Mouse (Mus musculus): Measurements from ENCODE around the gene Slc25a21. TPM values are rescaled to one million over a fixed set of nuclear protein-coding genes. Genes with fewer than 3 reads are reported as not detected.
"Not testable (repeated sequence)": the region's sequence is repeated elsewhere in the genome, so short reads cannot be mapped to it uniquely, and the experiment has no call there.

Slc25a21 gene
- polyA plus RNA-seq (2017; shearing (Covaris generic)), result not detected

DNA sequence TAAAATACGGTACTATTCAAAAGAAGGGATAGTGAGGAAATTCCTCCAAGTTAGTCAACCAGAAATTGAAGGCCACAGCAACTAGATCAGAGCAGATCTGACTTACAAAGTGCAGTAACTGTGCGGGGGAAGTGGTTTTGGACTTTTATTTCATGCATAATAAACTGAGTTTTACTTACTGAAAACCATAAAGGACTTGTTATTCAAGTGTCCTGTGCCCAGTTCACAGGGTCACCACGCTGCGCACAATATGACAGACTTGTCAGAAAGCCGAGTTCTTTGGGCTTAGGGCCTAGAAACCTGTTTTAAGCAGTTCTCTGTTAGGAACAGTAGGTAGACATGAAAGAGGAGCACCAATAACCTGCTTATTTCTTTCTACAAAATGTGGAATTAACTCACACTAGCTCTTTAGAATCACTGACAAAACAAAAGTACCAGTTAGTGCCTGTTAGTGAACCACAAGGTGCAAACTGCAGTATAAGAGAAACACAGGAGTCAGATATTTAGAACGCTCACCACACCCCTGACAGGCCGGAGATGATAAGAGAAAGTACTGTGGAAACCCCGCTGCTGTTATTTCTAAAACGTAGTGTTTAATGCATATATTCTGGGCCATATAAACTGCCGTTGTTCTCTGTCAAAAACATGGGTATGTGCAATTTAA, at the start of gene Slc25a21:
Gene Slc25a21, minus strand, starts transcription at position 110 of the 664 bp plus-strand sequence.
- no peak for ATAC-seq

DNA sequence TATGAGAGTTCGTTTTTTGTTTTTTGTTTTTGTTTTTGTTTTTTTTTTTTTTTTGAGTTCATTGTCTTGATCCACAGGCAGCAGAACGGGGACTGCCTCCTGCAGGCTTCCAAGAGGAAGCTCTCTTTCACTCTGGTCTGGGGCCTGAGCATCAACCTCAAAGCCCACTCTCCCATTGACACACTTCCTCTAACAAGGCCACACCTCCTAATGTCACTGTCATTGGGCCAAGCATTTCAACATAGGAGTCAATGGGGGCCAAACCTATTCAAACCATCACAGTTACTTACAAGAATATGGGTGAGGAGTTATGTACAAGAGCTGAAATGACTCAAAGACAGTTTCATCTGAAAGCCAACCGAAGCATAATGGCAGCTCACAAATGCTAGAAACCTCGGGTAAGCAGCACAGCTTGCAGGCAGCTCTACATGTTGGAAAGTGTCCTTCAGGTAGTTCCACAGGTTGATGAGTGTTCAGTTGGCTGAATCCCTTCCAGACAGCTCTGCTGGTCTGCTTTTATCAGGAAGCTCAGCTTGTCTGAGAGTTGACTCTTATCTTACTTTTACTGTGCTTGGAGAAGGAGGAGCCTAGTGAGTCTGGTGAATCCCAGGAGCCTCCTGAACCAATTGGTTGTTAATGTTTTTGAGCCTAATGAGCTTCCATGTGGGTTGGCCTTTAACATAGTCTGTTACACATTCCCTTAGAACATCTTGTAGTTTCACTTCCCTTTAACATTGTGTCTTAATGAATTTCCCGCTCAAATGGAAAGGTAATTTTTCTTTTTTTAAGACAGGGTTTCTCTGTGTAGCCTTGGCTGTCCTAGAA, 46.6 kb upstream of the Slc25a21 start:
- ATAC-seq, result no peak

DNA sequence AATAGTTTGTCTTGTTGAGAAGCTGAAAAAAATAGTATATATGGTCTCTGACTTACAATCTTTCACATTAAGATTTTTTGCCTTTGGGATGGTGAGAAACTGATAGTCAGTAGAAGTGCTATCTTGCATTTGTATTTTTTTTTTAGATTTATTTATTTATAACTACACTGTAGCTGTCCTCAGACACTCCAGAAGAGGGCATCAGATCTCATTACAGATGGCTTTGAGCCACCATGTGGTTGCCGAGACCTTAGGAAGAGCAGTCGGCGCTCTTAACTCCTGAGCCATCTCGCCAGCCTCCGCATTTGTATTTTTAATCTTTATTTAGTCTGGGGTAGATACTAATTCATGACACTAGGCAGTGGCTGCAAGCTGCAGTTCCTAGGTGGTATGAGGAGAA, 36.1 kb upstream of the Slc25a21 start:
- ATAC-seq, result no peak

DNA sequence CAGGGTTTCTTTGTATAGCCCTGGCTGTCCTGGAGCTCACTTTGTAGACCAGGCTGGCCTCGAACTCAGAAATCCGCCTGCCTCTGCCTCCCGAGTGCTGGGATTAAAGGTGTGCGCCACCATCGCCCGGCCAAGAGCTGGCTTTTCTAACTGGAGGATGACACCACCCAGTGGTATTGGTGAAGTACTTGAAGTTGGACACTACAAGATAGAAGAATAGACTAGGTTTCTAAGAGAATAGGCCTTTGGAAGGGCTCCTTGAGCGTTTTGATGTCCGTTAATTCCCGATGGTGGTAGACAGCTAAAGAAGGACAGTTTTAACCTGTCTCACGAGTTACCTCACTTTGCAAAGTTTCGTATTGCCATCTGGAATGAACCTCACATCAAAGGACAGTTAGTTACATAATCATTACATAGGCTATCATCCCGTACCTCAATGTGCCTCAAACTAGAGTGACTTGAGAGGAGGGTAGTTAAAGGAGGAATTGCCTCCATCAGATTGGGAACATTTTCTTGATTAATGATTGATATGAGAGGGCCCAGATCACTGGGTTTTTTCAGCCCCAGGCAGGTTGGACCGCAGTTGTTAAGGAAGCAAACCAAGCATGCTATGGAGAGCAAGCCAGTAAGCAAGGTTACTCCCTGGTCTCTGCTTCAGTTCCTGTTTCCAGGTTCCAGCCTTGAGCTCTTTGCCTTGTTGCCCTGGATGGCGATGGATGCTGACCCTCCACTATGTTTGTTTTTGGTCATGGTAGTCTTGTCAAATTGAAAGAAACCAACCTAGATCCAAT, 34.0 kb upstream of the Slc25a21 start:
- ATAC-seq, result peak; percentile 46

DNA sequence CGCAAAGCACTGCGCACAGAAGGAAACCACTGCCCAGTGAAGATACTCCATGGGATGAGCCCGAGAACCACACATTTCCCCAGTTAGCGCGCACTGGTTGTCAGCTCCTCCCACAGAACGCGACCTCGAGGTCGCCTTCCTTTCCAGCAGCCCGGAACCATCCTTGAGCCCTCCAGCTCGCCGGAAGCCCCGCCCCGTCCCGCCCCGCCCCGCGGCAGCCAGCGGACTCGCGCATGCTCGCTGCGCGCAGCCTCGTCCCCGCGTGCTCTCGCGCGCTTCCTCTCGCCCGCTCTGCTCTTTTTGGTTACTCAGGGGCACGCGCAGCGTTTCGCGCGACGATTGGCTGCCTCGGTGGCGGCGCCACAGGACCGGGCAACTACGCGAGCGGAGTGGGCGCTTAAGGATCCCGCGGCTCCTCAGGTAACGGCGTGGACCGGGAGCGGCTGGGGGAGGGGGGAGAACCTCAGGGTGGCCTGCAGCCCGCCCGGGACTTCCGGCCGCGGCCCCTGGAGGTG, 33.0 kb upstream of the Slc25a21 start, which contains the start of the genes Prps1l3 and Mipol1:
Gene Prps1l3, plus strand, starts transcription at position 221 of the 515 bp plus-strand sequence.
Gene Mipol1, plus strand, starts transcription at position 236 of the 515 bp plus-strand sequence.
- peak; percentile 83 for ATAC-seq

DNA sequence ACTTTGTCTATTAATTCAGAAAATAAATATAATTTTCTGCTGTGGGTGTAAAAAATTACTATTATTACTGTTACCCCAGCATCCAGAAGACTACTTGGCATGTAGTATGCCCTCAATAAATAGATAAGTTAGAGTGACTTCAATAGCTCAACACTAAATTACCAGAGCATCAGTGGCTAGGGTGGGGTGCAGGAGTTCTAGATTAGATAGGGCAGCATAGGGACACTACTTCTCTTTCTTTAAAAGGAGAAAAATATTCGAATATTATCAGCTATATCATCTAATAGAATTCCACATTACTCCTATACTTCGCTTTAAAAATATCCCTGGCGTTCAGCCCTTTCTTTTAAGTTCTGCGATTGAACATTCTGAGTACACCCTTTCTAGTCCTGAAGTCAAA, 32.4 kb upstream of the Slc25a21 start:
- ATAC-seq, result no peak

DNA sequence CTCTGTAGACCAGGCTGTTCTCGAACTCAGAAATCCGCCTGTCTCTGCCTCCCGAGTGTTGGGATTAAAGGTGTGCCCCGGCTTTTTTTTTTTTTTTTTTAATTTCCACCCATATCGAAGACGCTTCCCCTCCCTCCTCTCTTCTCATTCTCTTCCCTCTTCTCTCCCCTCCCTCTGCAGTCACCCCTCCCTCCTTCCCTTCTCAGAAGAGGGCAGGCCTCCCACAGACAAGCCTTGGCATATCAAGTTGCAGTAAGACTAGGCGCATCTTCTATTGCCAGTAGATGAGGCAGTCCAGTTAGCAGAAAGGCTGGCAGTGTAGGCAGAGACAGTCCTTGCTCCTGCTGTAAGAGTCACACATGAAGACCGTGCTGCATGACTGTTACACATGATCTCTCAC, 30.5 kb upstream of the Slc25a21 start:
- ATAC-seq, result no peak

DNA sequence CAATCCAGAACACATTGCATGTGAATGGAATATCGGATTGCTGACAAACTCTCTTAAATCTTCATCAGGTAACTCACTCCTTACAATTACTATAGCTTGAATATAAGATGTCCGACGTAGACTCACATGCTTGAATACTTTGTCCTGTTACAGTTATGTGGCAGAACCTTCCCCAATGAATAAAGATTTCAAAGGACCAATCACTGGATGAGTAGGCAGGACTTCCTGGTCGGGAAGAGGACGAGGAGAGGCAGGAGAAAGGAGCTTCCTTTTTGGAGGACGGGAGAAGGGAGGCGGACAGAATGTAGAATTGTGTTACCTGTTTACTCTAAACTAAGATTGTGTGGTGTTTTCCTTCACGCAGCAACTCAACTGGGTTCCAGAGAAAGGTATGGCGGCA, 29.1 kb upstream of the Slc25a21 start:
- no peak for ATAC-seq

DNA sequence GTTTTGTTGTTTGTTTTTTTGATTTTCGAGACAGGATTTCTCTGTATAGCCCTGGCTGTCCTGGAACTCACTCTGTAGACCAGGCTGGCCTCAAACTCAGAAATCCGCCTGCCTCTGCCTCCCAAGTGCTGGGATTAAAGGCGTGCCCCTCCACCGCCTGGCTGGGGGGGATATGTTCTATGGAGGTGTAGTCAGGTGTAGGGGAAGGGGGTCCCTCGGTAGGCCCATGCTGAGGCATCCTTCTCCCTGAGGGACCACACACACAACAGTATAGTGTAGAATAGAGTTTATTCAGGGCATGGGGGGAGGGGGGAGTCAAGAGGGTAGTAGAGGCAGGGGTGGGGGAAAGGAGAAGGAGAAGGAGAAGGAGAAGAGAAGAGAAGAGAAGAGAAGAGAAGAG, 15.2 kb upstream of the Slc25a21 start:
- not testable (repeated sequence) for ATAC-seq

DNA sequence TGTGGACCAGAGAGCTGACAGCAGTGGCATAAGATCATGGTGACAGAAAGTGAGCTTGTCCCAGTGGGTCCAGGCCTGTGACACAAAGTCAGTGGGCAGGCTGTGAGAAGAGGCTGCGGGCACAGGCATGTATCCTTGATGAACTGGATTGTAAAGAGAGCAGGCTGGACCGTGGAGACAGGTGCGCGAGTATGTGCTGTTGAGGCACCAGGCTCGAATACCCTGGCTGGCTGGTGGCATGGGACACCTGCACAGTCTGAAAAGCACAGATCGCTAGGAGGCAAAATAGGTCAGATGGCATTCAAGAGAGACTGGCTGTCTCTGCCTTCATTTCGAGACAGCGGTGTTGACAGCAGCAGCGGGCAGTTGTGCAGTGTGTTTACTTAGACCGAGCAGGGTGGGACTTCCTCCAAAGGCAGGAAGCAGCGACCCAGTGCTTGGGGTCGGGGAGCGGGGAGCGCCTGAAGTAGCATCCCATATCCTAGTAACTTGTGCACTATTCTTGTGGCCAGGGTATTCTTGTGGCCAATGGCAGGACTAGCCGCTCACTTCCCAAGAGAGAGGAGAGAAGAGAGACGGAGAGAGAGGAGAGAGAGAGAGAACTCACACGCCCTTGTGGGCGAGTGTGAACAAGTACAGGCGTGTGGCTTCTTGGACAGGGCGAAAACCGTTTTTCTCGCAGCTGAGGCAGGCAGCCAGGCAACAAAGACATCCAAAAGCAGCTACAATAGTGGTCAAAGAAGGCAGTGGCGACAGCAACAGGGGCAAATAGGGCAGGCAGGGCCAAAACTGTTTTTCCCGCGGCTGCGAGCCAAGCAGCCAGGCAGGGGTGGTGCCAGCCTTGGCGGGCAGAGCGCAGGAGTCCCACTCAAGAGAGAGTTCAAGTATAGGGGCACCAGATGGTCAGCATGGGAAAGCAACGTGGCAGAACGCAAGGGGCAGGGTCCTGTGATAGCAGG, 14.4 kb upstream of the Slc25a21 start:
- ATAC-seq, result peak; percentile 79

DNA sequence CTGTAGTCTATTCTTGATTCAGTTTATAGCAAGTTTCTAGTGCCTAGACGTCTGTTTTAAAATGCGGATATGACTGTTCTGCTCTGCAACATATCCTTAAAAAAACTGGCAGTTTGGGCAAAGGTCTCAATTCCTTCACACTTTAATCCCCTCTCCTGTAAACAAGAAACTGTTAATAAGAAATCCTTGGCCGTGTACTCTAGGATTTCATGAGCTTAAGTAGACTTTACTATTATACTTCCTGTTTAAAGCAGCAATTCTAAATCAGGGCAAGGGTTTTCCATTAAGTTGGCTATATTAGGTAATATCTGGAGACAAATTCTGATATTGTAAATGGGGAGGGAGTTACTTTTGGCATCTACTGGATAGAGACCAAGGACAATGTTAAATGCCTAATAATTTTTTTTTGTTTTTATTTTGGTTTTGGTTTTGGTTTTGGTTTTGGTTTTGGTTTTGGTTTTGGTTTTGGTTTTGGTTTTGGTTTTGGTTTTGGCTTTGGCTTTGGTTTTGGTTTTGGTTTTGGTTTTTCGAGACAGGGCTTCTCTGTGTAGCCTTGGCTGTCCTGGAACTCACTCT, 7.1 kb upstream of the Slc25a21 start:
- peak; percentile 28 for ATAC-seq

DNA sequence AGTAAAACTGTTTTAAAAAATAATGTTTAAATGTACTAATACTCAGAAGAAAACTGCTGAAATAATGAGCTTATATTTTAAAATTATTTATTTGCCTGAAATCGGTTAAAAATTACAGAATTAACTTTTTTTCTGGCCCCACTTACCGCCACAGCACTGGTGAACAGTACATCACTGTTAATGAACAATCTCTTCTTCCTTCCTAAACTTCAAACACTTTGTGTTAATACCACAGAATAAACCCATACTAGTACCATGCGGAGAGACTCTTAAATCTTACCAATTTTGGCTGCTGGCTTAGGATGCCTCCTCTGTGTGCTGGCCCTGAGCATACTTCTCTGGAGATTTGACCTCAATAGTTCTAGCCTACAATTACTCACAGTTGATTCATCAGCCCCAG, 4.6 kb upstream of the Slc25a21 start:
- no peak for ATAC-seq

DNA sequence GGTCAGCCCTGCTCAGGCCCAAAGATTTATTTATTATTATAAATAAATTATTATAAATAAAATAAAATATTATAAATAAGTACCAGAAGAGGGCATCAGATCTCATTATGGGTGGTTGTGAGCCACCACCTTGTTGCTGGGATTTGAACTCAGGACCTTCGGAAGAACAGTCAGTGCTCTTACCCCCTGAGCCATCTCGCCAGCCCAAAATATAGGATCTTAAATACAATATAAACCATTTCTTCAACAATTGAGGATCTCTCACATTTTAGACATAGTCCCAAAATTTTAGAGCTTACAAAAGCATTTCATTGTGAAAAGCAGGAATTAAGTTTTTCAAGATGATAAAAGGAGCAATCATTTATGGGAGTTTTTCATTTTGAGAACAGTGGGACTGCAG, 2.2 kb upstream of the Slc25a21 start:
- ATAC-seq, result no peak

DNA sequence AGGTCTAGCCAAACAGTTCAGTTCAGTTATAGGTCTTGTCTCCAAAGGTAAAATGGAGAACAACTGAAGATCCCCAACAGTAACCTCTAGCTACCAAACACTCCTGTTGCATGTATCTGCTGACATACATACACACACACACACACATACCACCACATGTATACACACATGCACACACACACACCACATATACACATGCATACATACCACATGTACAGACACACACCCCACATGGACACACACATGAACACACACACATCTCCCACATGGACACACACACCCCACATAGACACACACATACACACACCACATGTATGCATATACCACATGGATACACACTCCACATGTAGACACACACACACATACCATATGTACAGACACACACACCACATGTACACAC, 997 bp upstream of the Slc25a21 start:
- ATAC-seq, result no peak

DNA sequence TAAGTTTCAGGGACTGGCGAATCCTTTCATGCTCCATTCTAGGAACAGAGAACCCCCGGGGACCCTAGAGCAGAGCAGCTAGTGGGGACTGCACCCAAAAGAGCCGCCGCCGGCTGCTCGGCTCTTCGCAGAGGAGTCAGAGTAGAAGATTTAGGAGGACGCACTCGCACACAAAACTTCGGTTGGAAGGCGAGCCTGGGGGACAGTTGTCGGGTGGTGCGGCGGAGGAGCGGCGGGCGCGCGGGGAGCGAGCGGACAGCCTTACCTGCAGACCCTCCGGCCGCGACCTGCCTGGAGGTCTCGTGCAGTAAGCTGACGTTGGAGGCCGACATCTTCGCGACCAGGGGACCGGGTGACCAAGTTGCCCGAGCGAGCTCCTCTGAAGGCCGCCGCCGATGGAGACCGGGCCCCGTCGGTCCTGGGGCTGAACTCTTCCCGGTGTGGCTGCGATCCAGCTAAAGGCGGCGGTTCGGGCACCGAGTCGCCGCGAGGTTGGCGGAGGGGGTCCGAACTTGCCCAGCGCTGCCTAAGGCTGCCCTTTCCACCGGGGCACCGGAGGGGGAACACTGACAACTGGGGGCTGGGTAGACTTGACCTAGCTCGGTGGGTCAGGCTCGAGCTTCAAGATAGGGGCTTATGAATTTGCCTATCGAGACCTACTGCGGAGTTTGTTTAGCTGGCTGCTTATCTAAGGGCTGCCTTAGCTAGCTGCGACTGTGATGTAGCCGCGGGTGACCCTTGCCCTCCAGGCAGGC, 487 bp downstream of the Slc25a21 start:
- ATAC-seq, result peak; percentile 33

DNA sequence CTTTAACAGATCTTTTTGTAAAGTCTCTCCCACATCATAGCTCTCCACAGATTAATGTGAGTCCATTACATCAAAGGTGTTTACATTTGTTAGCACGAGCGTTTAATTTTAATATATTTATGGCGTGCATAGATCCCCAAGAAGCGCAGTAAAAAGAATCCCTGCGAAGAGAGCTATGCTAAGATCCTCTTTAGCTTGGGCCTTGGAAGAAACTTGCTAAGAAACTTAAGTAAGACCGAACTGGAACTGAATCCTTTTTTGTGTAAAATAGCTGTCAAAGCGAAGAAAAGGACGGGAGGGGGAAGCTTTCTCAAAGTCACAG, 1.0 kb downstream of the Slc25a21 start:
- ATAC-seq, result peak; percentile 7

DNA sequence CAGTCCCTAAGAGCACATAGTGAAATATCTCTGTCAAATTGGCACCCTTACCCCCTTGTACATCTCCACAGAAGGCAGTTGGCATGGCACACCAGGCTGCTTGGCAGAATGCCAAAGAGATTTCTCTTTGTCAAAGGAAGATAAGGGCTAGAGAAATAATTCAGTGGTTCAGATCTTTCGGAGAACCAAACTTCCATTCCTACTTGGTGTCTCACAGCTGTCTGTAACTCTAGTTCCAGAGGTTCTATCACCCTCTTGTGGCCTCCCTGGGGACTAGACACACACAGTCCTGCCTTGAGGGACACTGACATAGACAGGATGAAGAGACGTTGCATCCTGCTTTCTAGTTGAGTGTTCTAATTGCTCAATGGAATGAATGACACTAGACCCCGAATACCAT, 2.7 kb downstream of the Slc25a21 start:
- no peak for ATAC-seq

DNA sequence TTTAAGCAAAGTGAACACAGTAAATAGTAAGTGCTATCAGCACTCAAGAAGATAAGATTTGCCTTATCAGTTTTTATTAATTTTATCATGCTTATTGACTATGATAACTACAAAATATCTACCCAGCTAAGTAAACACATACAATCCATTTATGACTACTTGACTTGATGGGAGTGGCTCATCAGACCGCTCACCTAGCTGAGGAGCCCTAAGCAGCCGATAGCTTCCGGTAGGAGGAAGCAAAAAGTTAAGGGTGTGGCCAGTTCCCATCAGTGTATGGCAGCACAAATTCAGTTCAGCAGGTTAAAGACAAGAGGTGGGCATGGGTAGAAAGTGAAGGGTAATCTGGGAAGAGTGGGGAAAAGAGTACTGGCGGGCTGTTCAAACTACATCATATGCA, 10.2 kb downstream of the Slc25a21 start:
- ATAC-seq, result no peak

DNA sequence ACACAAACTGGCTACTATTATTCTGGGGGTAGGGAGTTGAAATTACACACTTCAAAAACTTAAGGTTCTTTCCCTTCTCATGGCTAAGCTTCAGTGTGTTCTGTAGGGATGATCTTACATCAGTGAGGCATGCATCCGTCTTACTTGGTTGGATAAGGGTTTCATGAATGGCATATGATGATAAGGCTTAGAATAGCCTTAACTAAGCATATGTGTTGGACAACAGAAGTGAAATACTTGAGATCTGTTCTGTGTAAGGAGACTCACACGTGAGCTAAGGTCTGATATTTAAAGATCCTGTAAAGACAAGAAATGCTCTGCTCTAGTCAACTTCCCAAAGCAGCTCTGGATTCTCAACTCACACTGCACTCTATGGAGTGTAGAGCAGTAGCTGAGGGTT, 11.1 kb downstream of the Slc25a21 start:
- ATAC-seq, result no peak

DNA sequence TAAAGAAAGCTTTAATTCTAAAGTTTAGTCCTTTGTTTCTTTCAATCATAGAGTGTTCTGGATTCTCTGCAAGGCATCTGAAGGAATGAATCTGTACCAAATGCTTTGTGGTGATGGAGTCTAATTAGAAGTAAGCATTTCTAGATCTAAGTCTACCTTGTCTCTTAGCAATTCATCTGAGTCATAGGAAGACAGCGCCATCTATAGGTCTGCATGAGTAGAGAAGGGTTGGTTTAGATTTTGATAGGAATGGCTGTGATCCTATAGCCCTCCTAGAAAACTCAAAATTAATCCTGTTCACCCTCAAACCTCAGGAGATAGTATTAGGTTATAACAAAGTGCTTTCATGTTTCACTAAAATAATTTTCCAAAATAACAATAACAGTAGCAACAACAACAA, 11.8 kb downstream of the Slc25a21 start:
- ATAC-seq, result no peak

Measured in CD4-positive, CD25-positive, alpha-beta regulatory T cell, adult 4 months (primary cell).